Mouse (Mus musculus) induced T-regulatory cell, adult 2 months (primary cell): Measurements from ENCODE around the gene Blzf1.
A peak's percentile ranks its signal among the peaks of the same experiment; 100 is the strongest.

ENCODE experiments used
- DNase-seq: peaks from one replicate; pipeline ENCODE4 v3.0.0-alpha.2; 2012; ENCODE audit warnings: low read depth

The Blzf1 gene

GRCm38 (mm10) chr1:164307124-164307751, at the start of gene Blzf1:
TSS of gene Blzf1 (minus strand) at chr1:164307489.
- DNase-seq, result peak; percentile 99

DNA sequence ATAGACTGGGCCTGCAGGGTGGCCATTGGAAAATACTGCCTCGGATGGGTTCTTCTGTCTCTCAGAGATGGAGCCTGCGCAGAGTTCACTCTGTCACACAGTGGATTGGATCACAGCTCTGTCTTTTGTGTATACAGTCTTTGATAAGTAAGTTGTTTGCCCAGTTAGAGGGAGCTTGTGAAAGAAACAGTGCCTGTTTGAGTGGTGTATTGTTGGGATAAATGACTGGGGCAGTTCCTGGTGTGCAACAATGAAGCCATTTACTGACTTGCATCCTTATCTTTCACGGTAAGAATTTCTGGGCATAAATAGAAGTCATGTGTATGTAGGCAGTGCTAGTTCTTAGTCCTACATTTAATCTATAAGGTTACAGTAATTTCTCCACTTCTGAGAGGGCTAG, 46.2 kb upstream of the Blzf1 start:
- DNase-seq, result no peak

DNA sequence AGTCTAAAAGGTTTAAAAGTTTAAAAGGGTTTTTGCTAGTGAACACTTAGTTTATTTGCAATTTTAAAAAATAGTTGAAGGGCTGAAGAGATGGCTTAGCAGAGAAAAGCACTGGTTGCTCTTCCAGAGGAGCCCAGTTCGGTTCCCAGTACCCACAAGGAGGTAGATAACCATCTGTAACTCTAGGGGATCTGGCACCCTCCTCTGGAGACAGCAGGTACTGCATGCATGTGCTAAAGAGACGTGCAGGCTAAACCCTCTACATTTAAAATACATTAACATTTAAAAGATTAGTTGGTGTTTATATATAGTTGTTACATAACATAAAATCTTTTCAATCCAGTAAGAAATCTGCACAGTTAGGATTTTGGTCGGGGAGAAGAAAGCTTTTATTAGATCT, 34.9 kb upstream of the Blzf1 start:
- peak; percentile 53 for DNase-seq

- no peak for DNase-seq
Observed at GRCm38 (mm10) chr1:164335846-164336245, 28.6 kb upstream of the Blzf1 start.

DNA sequence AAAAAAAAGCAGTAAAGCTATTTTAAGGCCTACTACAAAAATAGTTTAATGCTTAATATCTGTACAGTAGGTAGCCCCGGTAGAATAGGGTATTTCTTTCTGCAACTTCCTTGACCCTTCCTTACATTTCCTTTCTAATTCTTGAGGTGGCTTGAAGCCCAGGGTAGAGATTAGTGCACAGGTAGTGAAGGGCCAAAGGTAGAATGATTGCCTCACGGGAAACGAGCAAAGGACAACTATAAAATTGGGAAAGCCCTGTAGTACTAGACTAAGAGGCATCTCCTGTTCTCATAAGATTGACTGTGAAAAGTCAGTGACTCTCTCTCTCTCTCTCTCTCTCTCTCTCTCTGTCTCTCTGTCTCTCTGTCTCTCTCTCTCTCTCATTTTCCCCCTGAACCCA, 28.1 kb upstream of the Blzf1 start:
- no peak for DNase-seq

DNA sequence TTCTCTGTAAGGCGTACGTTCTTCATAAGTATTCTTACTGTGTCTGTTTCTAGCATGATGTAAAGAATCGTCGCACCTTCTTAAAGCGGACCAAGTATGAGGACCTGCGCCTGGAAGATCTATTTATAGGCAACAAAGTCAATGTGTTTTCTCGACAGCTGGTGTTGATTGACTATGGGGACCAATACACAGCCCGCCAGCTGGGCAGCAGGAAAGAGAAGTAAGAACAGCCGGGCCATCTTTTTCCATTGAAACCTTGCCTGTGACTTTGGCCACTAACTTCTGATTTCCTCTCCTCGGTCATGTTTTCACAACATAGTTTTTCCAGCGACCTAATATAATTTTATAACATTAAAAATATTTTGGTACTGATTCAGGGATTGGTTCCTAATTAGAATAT, 25.3 kb upstream of the Blzf1 start:
- no peak for DNase-seq

DNA sequence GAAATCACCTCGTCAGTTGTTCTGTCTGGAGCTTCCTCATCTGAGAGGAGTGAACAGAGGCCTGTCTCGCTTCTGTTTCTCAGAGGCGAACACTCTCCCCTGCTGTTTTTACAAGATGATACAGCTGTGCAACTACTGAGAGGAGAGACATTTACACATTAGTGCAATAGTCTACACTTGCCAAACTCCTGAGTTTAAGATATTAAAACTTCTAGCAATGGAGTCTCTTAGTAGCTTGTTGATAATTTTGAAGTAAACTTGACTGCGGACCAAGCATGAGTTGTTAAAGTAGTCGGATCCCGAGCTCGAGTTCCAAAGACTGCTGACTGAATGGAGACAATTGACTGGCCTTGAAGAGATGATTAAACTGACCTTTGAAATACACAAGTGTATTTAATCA, 20.5 kb upstream of the Blzf1 start:
- no peak for DNase-seq

GRCm38 (mm10) chr1:164326600-164327155, 19.4 kb upstream of the Blzf1 start:
- DNase-seq, result no peak

GRCm38 (mm10) chr1:164324878-164325277, 17.6 kb upstream of the Blzf1 start:
- DNase-seq, result no peak

DNA sequence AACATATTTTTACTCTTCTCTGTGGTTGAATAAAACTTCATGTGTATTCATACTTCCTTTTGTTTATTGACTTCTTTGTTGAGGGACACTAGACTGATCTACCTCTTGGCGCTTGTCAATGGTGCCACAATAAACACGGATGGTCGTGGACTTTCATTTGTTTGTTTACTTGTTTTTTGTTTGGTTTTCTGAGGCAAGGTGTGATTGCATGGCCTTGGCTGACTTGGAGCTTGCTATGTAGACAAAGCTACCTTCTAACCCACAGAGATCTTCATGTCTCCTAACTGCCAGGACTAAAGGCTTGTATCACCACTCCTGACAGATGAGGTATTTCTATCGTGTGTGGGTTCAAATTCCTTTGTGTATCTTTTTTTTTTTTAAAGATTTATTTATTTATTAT, 16.9 kb upstream of the Blzf1 start:
- DNase-seq, result no peak

GRCm38 (mm10) chr1:164322987-164323650, 15.8 kb upstream of the Blzf1 start:
- DNase-seq, result no peak

DNA sequence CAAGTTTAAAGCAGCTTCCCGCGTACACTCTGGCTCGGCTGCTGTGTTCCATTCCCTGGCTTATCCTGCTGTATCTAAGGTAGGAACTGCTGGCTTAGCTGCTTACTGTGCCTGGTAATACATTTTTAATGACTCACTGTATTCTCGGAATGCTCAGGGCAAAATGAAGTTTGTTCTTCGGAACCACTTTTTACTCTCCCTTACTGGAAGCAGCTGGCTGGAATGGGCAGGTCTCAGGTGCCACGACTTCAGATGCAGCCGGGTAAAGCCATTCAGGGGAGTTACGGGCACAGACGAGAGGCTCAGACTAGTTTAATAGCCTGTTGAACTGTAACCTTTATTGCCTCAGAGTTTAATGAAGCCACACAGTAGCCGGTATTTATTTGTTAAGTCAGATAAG, 14.1 kb upstream of the Blzf1 start:
- no peak for DNase-seq

DNA sequence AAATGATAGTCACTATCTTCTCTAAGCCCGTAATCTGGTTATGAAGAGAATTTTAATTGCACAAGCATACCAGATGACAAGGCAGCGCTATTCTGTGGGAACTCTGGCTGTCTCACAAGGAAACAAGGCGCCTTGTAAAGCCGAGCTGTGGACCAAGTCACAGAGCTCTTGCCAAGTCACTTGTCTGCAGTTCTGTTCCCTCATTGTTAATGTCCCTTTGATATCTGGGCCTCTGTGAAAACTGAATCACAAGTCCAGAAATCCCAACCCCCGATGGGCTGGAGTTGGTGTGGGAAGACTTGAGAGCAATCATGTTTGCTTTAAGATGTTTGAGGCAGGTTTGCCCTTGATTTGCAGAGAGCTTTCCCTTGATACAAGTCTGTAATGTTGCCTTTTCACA, 13.4 kb upstream of the Blzf1 start:
- no peak for DNase-seq

DNA sequence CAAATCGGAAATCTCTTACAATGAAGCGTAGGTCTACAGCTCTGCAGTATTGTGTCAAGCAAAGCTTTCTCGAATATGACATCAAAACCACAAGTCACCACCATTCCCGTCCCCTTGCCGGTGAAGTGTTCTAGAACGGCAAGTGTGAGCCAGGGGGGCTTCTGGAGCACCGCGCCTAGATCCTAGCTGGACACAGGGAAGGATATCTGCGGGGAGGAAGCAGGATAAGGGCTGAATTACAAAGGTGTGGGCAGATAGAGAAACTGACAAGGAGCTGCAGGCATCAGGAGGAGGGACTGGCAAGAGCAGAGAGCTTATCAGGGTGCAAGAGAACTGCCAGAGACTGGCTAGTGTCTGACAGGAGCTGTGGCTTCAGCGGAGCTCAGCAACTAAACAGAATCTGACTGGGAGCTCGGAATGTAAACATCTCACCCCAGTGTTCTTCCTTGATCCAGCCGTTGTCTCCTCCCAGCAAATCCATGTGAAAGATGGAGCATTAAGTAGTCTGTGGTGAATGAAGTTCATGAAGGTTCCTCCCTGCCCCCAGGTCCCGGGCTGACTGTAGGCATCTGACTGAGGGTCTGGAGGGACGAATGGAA, 12.4 kb upstream of the Blzf1 start:
- DNase-seq, result no peak

DNA sequence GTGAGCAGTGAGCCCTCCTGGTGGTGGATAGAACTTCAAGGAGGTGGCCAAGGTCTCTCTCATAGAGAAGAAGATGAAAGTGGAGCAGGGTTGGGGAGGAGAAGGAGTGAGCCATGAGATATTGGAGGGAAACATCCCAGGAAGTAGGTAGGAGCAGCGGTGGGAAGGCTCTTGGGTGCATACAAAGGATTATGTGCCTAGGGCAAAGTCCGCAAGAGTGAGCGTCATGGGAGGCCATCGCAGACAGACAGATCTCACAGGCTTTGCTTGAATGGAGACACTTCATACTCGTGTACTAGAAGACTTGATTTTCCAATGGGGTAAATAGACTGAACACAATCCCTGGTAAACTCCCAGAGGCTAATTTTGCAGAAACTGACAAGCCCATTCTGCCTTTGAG, 11.2 kb upstream of the Blzf1 start:
- DNase-seq, result no peak

- DNase-seq, result no peak
Observed at GRCm38 (mm10) chr1:164317261-164317660, 10.0 kb upstream of the Blzf1 start.

GRCm38 (mm10) chr1:164316697-164317096, 9.4 kb upstream of the Blzf1 start:
- peak; percentile 85 for DNase-seq

DNA sequence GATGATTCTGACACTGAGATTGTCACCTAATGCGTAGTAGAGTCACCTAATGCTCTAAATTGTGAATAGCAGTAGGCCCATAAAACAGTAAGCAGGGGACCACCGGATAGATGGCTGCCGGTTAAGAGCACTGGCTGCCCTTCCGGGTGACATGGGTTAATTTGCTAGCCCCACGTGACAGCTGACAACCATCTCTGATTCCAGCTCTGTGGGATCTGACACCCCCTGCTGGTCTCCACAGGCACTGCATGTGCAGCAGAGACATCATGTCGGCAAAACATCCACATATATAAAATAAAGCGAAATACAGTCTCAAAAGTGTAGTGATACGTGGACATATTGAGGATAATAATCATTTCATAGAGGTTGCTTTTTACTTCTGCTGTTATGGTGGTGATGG, 8.0 kb upstream of the Blzf1 start:
- peak; percentile 68 for DNase-seq

- DNase-seq, result no peak
Observed at GRCm38 (mm10) chr1:164314085-164314484, 6.8 kb upstream of the Blzf1 start.

DNA sequence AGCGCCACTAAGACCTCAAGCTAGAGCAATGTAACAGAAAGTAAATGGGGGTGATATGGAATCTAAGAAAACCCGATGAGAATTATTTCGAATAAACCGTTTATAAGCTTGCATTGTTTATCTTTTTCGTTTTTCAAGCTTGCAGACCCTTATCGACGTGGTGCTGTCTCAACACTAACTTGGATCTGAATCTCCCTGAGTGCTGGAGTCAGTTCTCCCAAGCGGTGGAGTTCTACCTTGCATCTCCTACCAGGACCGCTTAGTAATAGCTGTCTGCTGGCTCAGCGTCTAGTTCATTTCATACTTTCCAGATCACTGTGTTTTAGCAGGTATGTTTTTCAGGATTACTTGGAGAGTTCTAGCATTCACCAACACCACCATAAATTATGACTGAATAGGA, 633 bp upstream of the Blzf1 start:
- no peak for DNase-seq

- no peak for DNase-seq
Observed at GRCm38 (mm10) chr1:164303821-164304220, 3.5 kb downstream of the Blzf1 start, which contains the start of gene Nme7. TSS of gene Nme7 (plus strand) at chr1:164304121.

DNA sequence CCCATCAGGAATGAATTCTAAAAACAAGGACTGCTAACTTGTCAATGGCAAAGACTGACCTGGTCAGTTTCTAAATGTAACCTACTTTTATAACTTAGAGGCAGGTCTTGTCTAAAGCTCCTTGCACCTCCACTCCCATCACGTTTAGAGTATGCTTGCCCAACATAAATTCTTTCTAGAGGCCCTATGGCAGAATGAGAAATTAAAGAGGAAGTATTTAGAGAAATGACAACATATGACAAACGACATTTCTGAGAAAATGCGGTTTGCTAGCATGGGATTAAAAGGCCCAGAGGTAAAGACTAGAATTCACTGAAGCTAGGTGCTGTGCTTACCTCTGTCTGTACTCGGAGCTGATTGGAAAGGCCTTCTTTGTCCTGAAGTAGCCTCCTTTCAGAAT, 5.3 kb downstream of the Blzf1 start:
- no peak for DNase-seq

- DNase-seq, result no peak
Observed at GRCm38 (mm10) chr1:164296473-164296872, 10.8 kb downstream of the Blzf1 start.
